Mouse (Mus musculus): Measurements from ENCODE around the gene Fxyd6.

DNA sequence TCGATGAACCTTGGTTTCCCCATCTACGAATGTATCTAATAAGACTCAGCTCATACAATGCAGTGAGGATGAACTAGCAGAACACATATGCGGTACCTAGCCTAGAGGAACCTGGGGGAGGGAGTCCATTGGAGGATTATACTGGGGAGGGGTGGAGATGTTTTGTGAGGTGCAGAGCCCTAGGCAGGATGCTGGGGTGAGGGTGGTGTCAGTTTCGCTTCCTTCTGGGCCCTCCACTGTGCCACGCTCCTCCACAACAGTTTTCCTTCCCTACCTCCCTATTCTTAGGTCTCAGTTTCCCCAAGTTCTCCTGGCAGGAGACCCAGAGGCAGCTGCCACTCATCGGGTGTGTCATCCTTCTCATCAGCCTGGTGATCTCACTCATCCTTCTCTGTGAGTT, 40.4 kb upstream of the Fxyd6 start:
- no peak for TF ChIP-seq POLR2AphosphoS2 (IDR thresholded peaks at IDR 0.05; ENCODE audit: low read length)
- TF ChIP-seq UBTF (IDR thresholded peaks at IDR 0.05; ENCODE audit: borderline replicate concordance, insufficient read depth, low read depth, low read length): no peak
- TF ChIP-seq MAX (IDR thresholded peaks at IDR 0.05; ENCODE audit: low read length): no peak
- no peak for TF ChIP-seq CTCF (IDR thresholded peaks at IDR 0.05 in 2 of 3, conservative IDR thresholded peaks at IDR 0.05 in 1 of 3; ENCODE audit: control insufficient read depth in 1 of 3, insufficient read depth in 1 of 3, low read depth in 2 of 3, low read length in 3 of 3, poor library complexity in 1 of 3, severe bottlenecking in 1 of 3)
- TF ChIP-seq POLR2AphosphoS5 (IDR thresholded peaks at IDR 0.05; ENCODE audit: borderline replicate concordance, low read depth, low read length): no peak
- no peak for TF ChIP-seq SIN3A (IDR thresholded peaks at IDR 0.05; ENCODE audit: low read length)
- no peak for TF ChIP-seq POLR2A (IDR thresholded peaks at IDR 0.05; ENCODE audit: control insufficient read depth in 1 of 2, insufficient read depth in 1 of 2, low read depth in 1 of 2, low read length in 2 of 2, poor library complexity in 1 of 2)
- TF ChIP-seq USF1 (IDR thresholded peaks at IDR 0.05; ENCODE audit: low read depth, low read length): no peak
- no peak for TF ChIP-seq MXI1 (IDR thresholded peaks at IDR 0.05; ENCODE audit: low read depth, low read length)
- no peak for TF ChIP-seq HCFC1 (IDR thresholded peaks at IDR 0.05; ENCODE audit: low read depth, low read length)
- no peak for TF ChIP-seq NRF1 (IDR thresholded peaks at IDR 0.05; ENCODE audit: insufficient read depth, low read depth, low read length, poor library complexity, severe bottlenecking)
- TF ChIP-seq EP300 (IDR thresholded peaks at IDR 0.05; ENCODE audit: low read depth in 1 of 2, low read length in 2 of 2): no peak
- no peak for TF ChIP-seq MYC (IDR thresholded peaks at IDR 0.05; ENCODE audit: low read depth, low read length)
- TF ChIP-seq USF2 (IDR thresholded peaks at IDR 0.05; ENCODE audit: borderline replicate concordance in 1 of 2, insufficient read depth in 1 of 2, low read depth in 1 of 2, low read length in 2 of 2): no peak
